Mouse (Mus musculus) Muller cell, postnatal 12 days (primary cell): ENCODE measurements around the gene Igsf9b.
A peak's percentile ranks its signal among the peaks of the same experiment; 100 is the strongest.

Source experiments
- DNase-seq: peaks from one replicate; pipeline ENCODE4 v3.0.0-alpha.2; 2015; ENCODE audit errors: inconsistent ontology term

Gene Igsf9b

GRCm38 (mm10) chr9:27289543-27290308 is 9.3 kb upstream of the Igsf9b start:
- peak; percentile 50 for DNase-seq

- no peak for DNase-seq
These were observed 4.6 kb upstream of the Igsf9b start for GRCm38 (mm10) chr9:27294380-27294779.

GRCm38 (mm10) chr9:27299286-27300187 is 533 bp downstream of the Igsf9b start:
- DNase-seq: no peak

GRCm38 (mm10) chr9:27300188-27300691 is 1.2 kb downstream of the Igsf9b start:
- peak; percentile 64 for DNase-seq

GRCm38 (mm10) chr9:27300698-27301097 is 1.7 kb downstream of the Igsf9b start:
- DNase-seq: no peak

GRCm38 (mm10) chr9:27301486-27301885 is 2.5 kb downstream of the Igsf9b start:
- no peak for DNase-seq

GRCm38 (mm10) chr9:27302291-27302690 is 3.3 kb downstream of the Igsf9b start:
- DNase-seq: no peak

- DNase-seq: no peak
These were observed 4.8 kb downstream of the Igsf9b start for GRCm38 (mm10) chr9:27303571-27304484.

- DNase-seq: no peak
These were observed 5.6 kb downstream of the Igsf9b start for GRCm38 (mm10) chr9:27304485-27305102.

GRCm38 (mm10) chr9:27305502-27305901 is 6.5 kb downstream of the Igsf9b start:
- DNase-seq: no peak

GRCm38 (mm10) chr9:27306642-27307041 is 7.6 kb downstream of the Igsf9b start:
- DNase-seq: no peak

GRCm38 (mm10) chr9:27307265-27307664 is 8.3 kb downstream of the Igsf9b start:
- DNase-seq: no peak

- DNase-seq: no peak
These were observed 9.0 kb downstream of the Igsf9b start for GRCm38 (mm10) chr9:27308045-27308444.

- no peak for DNase-seq
These were observed 9.6 kb downstream of the Igsf9b start for GRCm38 (mm10) chr9:27308561-27308960.

GRCm38 (mm10) chr9:27310005-27310404 is 11.0 kb downstream of the Igsf9b start:
- peak; percentile 72 for DNase-seq

- no peak for DNase-seq
These were observed 14.4 kb downstream of the Igsf9b start for GRCm38 (mm10) chr9:27313427-27313826.

GRCm38 (mm10) chr9:27321267-27321666 is 22.3 kb downstream of the Igsf9b start:
- DNase-seq: no peak

GRCm38 (mm10) chr9:27322277-27322676 is 23.3 kb downstream of the Igsf9b start:
- no peak for DNase-seq

- DNase-seq: no peak
These were observed 24.4 kb downstream of the Igsf9b start for GRCm38 (mm10) chr9:27323412-27323811.

GRCm38 (mm10) chr9:27325920-27326319 is 26.9 kb downstream of the Igsf9b start:
- peak; percentile 65 for DNase-seq

GRCm38 (mm10) chr9:27327558-27327957 is 28.6 kb downstream of the Igsf9b start:
- DNase-seq: no peak
